In genomic region chr19:53421583-53422188, GRCm38 (mm10) we compare ENCODE assay signal across 9 mouse cellular contexts. TPM values are rescaled to one million over a fixed set of nuclear protein-coding genes. Genes with fewer than 3 reads are reported as not detected.
A peak's percentile ranks its signal among the peaks of the same experiment; 100 is the strongest.
DNase-seq lines count a peak whose midpoint lies in the region; ATAC-seq lines count a peak whose summit lies in the region.
"Had no signal": no experiment of that assay in that cellular context is flagged by ENCODE, and none has a peak within 500 bp of the region (broad histone marks: within the 10 kb centered on the region; RNA-seq: fewer than 3 reads in every experiment).

No protein-coding gene starts in this region.

- H3K4me1 ChIP-seq in kidney, embryonic 15.5 days, result peaks cover 41% of the 10 kb centered on the region
- H3K4me1 ChIP-seq in brown adipose tissue, adult 24 weeks (ENCODE audit: control insufficient read depth, insufficient read depth, insufficient read length, low read length), result peaks cover 9% of the 10 kb centered on the region
- H3K4me1 ChIP-seq in hindbrain, embryonic 15.5 days (replicated peaks), result peaks cover 10% of the 10 kb centered on the region
- 0 out of 2 replicates have a peak, but pooled peaks cover 2% of the 10 kb centered on the region for H3K4me1 ChIP-seq in midbrain, embryonic 14.5 days (ENCODE audit: control insufficient read depth, insufficient read depth, low read length)

- H3K9ac ChIP-seq in kidney, embryonic 15.5 days, result peak overlapping the region; percentile 31; the same call in 1 of the 2 replicates
- no peak overlapping the region for H3K9ac ChIP-seq in hindbrain, embryonic 15.5 days
- no peak overlapping the region for H3K9ac ChIP-seq in midbrain, embryonic 14.5 days (replicated peaks; ENCODE audit: low read length)

- H3K27ac ChIP-seq in kidney, embryonic 15.5 days, result peak overlapping the region; percentile 94
- H3K27ac ChIP-seq in brown adipose tissue, adult 24 weeks (replicated peaks; ENCODE audit: low read depth, low read length), result no peak overlapping the region
- no peak overlapping the region for H3K27ac ChIP-seq in hindbrain, embryonic 15.5 days (replicated peaks)
- no peak overlapping the region for H3K27ac ChIP-seq in midbrain, embryonic 14.5 days (replicated peaks; ENCODE audit: low read depth, low read length)

- intact Hi-C loops in left cerebral cortex, postnatal 14 days (cut with DNase I), result no loop called here

- peaks cover 7% of the 10 kb centered on the region; the same call in 1 of the 2 replicates for H3K27me3 ChIP-seq in kidney, embryonic 15.5 days
- no peaks in the 10 kb centered on the region for H3K27me3 ChIP-seq in hindbrain, embryonic 15.5 days
- no peaks in the 10 kb centered on the region for H3K27me3 ChIP-seq in midbrain, embryonic 14.5 days (ENCODE audit: control insufficient read depth, insufficient read depth, low read length)

- H3K36me3 ChIP-seq in kidney, embryonic 15.5 days, result no peaks in the 10 kb centered on the region
- no peaks in the 10 kb centered on the region for H3K36me3 ChIP-seq in hindbrain, embryonic 15.5 days
- no peaks in the 10 kb centered on the region for H3K36me3 ChIP-seq in midbrain, embryonic 14.5 days (ENCODE audit: control insufficient read depth, insufficient read depth, low read length)

- peak overlapping the region; percentile 81 for H3K4me2 ChIP-seq in kidney, embryonic 15.5 days
- peak overlapping the region; percentile 95 for H3K4me2 ChIP-seq in hindbrain, embryonic 15.5 days
- peak overlapping the region; percentile 55 for H3K4me2 ChIP-seq in midbrain, embryonic 14.5 days (ENCODE audit: low read length)

- WGBS in kidney, embryonic 15.5 days, result under 1% methylated on average over 6 of the region's 6 CpGs
- under 1% methylated on average over 6 of the region's 6 CpGs for WGBS in hindbrain, embryonic 15.5 days
- 1% methylated on average over 6 of the region's 6 CpGs for WGBS in midbrain, embryonic 14.5 days

- H3K4me3 ChIP-seq in kidney, embryonic 15.5 days (replicated peaks), result peak overlapping the region; percentile 43
- H3K4me3 ChIP-seq in brown adipose tissue, adult 24 weeks (ENCODE audit: insufficient read depth, low read depth, low read length), result peak overlapping the region; percentile 54; the same call in 1 of the 2 replicates
- peak overlapping the region; percentile 45 for H3K4me3 ChIP-seq in hindbrain, embryonic 15.5 days
- peak overlapping the region; percentile 29 for H3K4me3 ChIP-seq in midbrain, embryonic 14.5 days (replicated peaks; ENCODE audit: low read depth, low read length)

- no peaks in the 10 kb centered on the region for H3K9me3 ChIP-seq in kidney, embryonic 15.5 days (replicated peaks)
- no peaks in the 10 kb centered on the region for H3K9me3 ChIP-seq in hindbrain, embryonic 15.5 days
- H3K9me3 ChIP-seq in midbrain, embryonic 14.5 days (ENCODE audit: control insufficient read depth, low read length), result no peaks in the 10 kb centered on the region

- no peak for DNase-seq in kidney, postnatal 14 days
- no peak for DNase-seq in midbrain, embryonic 14.5 days
- no peak for DNase-seq in left cerebral cortex, postnatal 14 days (ENCODE audit: low spot score in 2 of 2)
- DNase-seq in adrenal gland, adult 2 months, result no peak
- DNase-seq in embryo, embryonic 10 days (ENCODE audit: low spot score), result no peak

- peak; percentile 51 for ATAC-seq in kidney, embryonic 15.5 days (replicated peaks; ENCODE audit: low FRiP score)
- peak; percentile 8; the same call in 1 of the 2 replicates for ATAC-seq in hindbrain, embryonic 15.5 days (ENCODE audit: low FRiP score, low read depth)
- no peak; the same call in 1 of the 2 replicates for ATAC-seq in midbrain, embryonic 14.5 days (ENCODE audit: low FRiP score, low TSS enrichment)

RNA-seq across cellular contexts. Expression of gene Smndc1, which starts 31.3 kb away (rescaled TPM):
- polyA plus RNA-seq in kidney, embryonic 15.5 days (2015; fragmentation: Nextera tagmentation; extraction: Ambion mirVana), result 40.6 and 45.1 TPM in 2 replicates
- polyA plus RNA-seq in brown adipose tissue, adult 24 weeks (2012; ENCODE audit: insufficient read depth, insufficient read length, missing spikeins), result 21.5 and 23.8 TPM in 2 replicates
- 28.3 and 31.6 TPM in 2 replicates for polyA plus RNA-seq in hindbrain, embryonic 15.5 days (2015; fragmentation: Nextera tagmentation; extraction: Ambion mirVana)
- polyA plus RNA-seq in midbrain, embryonic 14.5 days (2014; fragmentation: Nextera tagmentation; extraction: Ambion mirVana), result 37.2 and 42.0 TPM in 2 replicates
- 10 to 100 TPM; 35.3 to 36.2 TPM for total RNA-seq in left cerebral cortex, postnatal 14 days (2021)
- 10 to 100 TPM; 38.1 to 48.6 TPM for total RNA-seq in adrenal gland, adult 2 months (2021)
- 1.2 TPM in 2 replicates for polyA plus RNA-seq in adrenal gland, adult 2 months (2012; rRNA removed)

RNA-seq across cellular contexts. Expression of gene Gm10197, which starts 50.1 kb away (rescaled TPM):
- polyA plus RNA-seq in kidney, embryonic 15.5 days (2015; fragmentation: Nextera tagmentation; extraction: Ambion mirVana), result not detected in 2 replicates
- not detected in 2 replicates for polyA plus RNA-seq in brown adipose tissue, adult 24 weeks (2012; ENCODE audit: insufficient read depth, insufficient read length, missing spikeins)
- polyA plus RNA-seq in hindbrain, embryonic 15.5 days (2015; fragmentation: Nextera tagmentation; extraction: Ambion mirVana), result not detected in 2 replicates
- polyA plus RNA-seq in midbrain, embryonic 14.5 days (2014; fragmentation: Nextera tagmentation; extraction: Ambion mirVana), result 4.4 TPM in 1 of 2 replicates, not detected in the other
- total RNA-seq in left cerebral cortex, postnatal 14 days (2021), result not detected
- total RNA-seq in adrenal gland, adult 2 months (2021), result not detected
- polyA plus RNA-seq in adrenal gland, adult 2 months (2012; rRNA removed), result not detected in 2 replicates
- total RNA-seq: gastrocnemius, postnatal 25 days had no signal

Comparison
In these comparisons a context has a peak if more than half of its experiments do, and no peak if none do; other contexts are left out.
1. RNA of gene Smndc1, which starts 31.3 kb away (polyA plus RNA-seq): 37.2 to 42.0 TPM in midbrain, embryonic 14.5 days, 40.6 to 45.1 TPM in kidney, embryonic 15.5 days, 28.3 to 31.6 TPM in hindbrain, embryonic 15.5 days and 21.5 to 23.8 TPM in brown adipose tissue, adult 24 weeks; 1.2 TPM in adrenal gland, adult 2 months; every median in the first group is over 10 times any median in the second.
2. Peak in every context shown above with its lines, with median percentiles within 50 percentile points of each other: H3K4me2 ChIP-seq and H3K4me3 ChIP-seq.